Mouse (Mus musculus): ENCODE measurements around the gene Mpv17.

Mpv17 gene

DNA sequence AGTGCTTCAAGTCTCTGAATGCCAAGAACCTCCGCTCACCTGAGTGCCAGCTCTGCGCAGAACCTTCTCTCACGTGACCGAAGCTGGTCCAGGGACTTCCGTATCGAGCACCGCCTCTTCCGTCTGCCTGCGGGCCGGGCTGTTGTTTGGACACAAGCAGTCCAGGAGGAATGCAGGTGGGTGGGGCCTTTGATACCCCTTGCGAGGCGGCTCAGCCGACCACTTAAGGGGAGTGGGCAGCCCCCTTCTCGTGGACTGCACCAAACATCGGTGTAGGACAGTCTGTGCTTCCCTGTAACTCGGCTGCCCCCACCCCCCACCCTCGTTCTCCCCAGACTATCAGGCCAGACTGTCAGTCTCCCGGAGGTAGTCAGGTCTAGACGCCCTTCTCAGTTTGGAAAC lies at the start of gene Mpv17:
Gene Mpv17 (minus strand): TSS at position 100 of the 402 bp plus-strand sequence.
- DNase-seq (ENCODE audit: low read depth): peak; percentile 80

DNA sequence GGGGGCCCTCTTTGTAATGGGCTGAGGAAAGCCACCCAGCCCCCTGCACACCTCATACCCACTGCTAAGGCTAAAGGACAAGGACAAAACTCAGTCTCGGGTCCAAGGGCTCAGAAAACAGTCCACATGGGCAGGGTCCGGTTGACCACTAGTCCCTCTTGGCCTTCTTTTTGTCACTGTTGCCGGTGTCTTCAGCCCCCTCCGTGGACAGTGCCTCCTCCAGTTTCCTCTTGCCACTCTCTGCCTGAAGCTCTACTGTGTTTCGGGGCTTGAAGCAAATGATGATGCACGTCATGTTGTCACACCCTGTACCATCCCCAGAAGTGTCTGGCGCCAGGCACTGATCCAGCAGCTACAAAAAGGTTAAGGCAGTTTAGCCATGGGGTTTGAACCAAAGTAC lies 48.9 kb upstream of the Mpv17 start:
- DNase-seq (ENCODE audit: low read depth): no peak

DNA sequence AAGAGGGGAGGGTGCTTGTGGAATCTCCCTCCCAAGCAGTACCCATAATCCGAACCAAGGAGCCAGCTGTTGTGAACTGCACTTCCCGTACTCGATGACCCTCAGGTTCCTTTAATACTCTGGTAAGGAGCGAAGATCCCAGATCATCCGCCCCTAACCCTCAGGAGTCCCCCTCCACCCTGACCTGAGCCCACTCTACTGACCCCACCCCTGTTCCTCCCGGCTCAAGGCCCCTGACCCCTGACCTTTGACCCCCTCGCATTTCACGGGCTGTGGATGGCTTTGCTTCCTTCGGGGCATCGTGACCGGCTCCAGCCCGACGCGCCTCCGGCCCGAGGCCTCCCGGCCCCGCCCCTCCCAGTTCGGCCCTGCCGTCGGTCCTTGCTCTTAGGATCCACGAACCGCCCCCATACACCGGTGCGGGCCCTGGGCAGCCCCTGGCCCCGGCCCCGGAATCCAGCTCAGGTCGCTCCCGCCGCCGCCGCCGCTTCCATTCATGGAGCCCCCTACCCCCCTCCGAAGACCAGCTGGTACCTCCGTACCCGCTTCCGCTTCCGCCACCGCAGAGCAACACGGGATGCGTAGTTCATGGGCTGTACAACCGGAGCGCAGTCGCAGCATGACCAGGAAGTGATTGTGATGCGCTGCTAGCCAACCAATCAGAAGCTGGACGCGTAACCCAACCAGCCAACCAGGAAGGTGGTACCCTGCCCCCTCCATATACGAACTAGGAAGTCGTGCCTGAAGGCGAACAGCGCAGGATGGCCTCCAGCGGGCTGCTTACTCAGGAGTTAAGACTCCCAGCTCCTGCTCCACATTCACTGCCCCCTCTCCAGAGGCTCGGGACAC lies 47.9 kb upstream of the Mpv17 start, which contains the start of gene Zfp513:
Gene Zfp513 (minus strand): TSS at position 562 of the 849 bp plus-strand sequence.
- peak; percentile 99 for DNase-seq (ENCODE audit: low read depth)

DNA sequence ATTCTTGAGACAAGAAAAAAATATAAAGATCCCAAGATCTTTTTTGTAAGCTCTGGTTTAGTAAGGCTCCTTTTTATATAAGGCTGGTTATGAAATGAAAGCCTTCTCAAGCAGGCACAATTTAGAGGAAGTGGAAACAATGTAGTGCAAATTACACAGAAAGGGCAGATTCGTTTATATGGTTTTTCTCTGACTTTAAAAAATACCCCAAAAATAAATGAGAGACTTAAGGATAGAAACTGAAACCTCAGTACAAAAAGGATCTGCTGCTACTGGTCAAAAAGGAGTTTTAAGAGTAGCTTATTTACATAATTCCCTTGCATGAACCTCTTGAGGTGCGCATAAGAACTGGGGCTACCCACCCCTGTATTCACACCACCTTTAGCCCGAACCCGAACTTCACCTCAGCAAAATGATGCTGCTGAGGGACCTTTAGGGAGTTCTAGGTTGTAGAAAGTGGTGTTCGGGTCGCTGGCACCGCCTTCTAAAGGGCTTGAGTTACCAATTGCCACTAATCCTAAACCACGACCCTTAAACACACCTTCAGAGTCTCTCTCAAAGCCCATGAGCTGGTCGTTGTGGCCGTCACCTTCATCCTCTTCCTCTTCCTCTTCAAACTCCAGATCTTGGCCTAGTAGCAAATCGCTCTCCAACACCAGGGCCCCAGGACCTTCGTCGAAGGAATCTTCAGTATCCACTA lies 47.1 kb upstream of the Mpv17 start:
- DNase-seq (ENCODE audit: low read depth): no peak

DNA sequence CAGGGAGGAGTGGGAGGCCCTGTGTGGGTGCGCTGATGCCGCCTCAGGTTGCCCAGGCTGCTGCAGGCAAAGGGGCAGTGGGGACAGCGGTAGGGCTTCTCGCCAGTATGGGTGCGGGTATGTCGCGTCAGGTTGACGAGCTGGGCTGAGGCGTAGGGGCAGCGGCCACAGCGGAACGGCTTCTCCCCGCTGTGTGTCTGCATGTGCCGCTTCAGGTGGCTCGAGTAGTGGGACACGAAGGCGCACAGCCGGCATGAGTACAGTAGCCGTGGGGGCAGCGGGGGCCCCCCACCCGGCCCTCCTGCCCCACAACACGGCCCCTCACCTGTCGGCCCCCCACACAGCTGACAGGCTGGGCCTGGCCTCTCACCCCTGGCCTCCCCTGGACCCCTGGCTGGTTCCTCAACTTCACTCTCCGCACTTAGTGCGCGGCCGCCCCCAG lies 46.3 kb upstream of the Mpv17 start:
- DNase-seq (ENCODE audit: low read depth): no peak

DNA sequence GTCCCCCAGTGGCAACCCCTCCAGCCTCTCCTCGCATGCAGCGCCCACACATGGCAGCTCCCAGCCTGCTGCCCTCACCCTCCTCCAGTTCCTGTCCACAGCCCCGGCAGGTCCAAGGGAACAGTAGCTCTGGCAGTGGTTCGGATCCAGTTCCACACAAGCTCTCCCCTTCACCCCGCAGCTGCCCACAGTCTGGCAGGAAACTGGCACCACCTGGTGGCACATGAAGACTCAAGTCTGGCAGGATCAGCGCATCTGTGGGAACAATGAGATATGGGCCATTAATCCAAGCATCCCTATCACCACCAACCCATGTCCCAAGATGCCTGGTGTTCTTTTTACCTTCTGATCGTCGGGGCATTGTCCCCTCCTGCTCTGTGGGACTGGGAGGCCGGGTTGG lies 45.8 kb upstream of the Mpv17 start:
- no peak for DNase-seq (ENCODE audit: low read depth)

DNA sequence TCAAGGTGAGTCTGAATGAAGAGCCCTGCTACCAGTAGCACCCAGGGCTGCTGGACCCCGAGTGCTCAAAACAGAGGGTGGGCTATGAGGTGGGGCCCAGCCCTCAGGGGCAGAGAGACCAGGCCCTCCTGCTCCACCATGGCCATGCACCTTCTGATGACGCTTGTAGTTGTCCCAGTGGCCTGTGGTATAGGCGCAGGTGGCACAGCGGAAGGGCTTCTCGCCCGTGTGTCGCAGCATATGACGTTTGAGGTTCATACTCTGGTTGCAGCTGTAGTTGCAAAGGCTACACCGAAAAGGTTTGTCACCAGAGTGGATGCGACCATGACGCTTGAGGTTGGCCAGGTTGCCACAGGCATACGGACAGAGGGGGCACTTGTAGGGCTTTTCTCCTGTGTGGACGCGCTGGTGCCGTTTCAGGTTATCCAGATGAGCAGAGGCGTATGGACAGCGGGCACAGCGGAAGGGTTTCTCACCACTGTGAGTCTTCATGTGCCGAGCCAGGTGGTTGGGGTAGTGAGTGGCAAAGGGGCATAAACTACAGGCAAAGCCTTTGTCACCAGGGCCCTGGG lies 45.4 kb upstream of the Mpv17 start:
- DNase-seq (ENCODE audit: low read depth): no peak

DNA sequence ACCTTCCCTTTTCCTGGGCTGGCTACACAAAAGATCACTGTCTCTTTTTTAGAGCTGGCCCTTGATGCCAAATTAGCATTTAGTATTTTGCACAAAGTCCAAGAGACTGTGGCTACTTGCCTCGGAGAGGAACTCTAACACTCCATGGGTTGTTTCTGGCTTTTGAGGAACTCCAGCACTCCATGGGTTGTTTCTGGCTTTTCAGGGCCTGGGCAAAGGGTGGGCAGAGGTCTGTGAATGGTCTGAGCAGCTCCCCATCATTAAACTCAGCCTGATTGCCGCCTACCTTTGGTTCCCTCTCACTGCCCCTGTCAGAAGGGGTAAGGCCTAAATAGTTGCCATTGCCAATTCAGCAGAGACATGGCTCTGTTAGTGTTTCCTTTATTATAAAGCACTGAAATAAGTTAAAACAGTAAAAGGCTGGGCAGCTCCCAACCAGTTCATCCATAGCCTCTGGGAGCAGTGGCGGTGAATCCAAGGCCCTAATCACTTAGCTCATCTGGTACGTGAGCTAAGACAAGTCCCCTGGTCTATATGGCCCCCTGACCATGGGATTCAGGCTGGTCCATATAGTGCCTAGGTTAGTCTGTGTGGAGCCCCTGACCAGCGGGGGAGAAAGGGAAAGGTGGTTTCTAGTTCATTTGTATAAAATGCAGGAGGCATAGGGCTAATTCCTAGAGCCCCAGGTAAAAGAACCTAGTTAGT lies 44.7 kb upstream of the Mpv17 start:
- no peak for DNase-seq (ENCODE audit: low read depth)

DNA sequence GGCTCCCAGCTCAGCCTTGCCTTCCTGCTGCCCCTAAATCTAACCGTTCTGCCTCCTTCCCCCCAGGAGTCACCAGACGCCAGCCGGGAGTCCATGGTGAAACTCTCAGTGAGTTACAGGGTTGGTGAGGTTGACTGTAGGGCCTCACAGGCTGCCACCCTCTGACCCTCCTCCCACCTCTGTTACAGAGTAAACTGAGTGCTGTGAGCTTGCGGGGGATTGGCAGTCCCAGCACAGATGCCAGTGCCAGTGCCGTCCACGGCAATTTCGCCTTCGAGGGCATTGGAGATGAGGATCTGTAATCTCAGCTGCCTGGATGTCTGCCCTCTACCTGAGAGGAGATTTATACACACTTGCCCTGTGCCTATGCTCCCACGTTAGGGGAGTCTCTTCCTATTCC lies 44.1 kb upstream of the Mpv17 start:
- no peak for DNase-seq (ENCODE audit: low read depth)

DNA sequence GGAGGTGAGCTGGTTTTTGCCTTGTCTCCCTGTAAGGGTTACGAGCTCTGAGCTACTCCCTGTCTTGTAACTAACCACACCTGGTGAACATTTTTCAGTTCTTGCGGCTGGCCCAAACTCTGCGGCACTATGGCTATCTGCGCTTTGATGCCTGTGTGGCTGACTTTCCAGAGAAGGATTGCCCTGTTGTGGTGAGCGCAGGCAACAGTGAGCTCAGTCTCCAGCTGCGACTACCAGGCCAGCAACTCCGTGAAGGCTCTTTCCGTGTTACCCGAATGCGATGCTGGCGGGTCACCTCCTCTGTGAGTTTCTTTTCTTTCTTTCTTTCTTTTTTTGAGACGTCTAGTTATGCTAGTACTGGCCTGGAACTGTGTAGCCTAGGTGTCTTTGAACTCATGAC lies 43.0 kb upstream of the Mpv17 start:
- no peak for DNase-seq (ENCODE audit: low read depth)

DNA sequence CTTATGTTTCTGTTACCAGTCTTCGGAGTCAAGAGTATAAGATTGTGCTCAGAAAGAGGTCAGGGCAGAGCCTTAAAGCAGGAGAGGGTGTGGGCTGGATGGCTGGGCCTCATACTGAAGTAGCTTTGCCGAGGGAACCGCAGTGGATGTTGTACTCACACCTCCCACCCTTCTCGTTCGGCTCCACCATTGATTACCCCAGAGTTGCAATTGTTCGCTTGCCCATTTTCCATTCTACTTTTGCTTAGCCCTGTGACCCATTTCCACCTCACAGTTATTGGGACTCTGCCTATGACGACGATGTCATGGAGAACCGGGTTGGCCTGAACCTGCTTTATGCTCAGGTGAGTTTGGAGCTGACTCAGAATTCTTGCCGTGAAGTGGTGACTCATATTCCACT lies 42.2 kb upstream of the Mpv17 start:
- no peak for DNase-seq (ENCODE audit: low read depth)

DNA sequence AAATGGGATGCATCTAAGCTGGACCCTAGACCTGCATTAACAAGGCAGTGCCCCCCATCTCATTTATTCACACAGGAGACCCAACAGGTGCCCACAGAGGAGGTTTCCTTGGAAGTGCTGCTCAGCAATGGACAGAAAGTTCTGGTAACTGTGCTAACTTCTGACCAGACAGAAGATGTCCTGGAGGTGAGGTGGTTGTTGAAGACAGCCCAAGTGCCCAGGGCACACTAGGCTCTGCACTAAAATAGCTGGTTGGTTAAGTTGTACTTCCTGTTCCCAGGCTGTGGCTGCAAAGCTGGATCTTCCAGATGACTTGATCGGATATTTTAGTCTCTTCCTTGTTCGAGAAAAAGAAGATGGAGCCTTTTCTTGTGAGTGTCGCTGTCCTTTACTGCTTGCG lies 41.6 kb upstream of the Mpv17 start:
- DNase-seq (ENCODE audit: low read depth): no peak

DNA sequence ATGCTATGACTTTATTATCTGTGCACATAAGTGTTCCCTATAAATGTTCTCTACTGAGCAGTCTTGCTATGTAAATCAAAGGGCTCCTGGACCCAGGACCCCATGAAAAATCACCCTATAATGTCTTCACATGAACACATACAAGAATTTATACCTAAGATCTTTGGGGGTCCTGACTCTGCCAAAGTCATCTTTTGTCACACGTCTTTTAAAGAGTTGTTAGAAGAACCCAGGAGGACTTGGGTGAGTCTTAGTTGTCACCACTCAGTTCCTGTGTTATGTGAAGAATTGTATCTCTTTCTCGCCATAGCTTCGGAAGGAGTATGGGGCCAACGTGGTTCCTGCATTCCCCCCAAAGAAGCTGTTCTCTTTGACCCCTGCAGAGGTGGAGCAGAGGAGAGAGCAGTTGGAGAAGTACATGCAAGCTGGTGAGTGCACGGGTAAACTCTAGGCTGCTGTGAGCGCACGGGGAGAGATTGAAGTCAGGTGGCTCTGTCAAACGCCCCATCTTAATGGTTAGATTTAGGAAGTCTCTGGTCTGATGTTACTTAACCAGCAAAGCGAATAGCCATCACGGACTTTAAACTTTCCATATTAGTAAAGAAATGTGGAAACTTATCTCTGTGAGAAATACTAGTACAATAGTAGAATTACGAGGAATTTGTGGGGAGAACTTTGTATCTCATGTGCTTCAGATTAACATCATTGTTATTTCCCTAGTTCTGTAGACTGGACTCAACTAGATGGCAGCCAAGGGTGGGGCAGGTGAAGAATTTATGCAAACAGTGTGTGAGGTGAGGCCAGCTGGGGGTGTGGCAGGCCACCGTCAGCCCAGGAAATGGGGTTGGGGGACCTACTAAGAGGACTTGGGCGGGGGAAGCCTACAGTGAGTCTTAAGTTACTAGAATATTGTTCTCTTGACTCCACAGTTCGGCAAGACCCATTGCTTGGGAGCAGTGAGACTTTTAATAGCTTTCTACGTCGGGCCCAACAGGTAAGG lies 40.7 kb upstream of the Mpv17 start:
- DNase-seq (ENCODE audit: low read depth): no peak

DNA sequence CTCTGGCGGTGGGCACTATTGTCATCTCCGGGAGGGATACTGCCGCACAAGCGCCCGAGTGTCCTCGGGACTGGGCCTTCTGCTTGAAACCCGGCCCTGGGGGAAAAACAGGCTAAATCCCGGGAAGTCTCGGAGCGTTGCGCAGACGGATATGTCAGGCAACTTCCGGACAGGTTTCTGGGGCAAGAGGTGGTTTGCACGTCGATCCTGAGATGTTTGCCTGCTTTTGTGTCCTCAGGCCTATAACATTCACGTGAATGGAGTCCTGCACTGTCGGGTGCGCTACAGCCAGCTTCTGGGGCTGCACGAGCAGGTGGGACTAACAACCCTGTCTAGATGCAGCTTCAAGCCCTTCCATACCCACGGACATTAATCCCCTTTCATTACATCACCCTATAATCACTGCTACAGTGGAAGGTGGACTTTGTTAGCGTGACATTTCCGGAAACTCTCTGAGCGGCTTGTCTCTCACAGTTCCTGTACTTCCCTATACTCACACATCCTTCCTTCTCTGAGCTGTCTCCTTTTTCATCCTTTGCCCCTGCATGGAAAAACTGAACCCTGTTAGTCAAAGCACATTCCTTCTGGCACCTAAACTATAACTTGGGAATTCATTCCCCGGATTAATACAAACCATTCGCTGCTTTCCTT lies 39.7 kb upstream of the Mpv17 start:
- no peak for DNase-seq (ENCODE audit: low read depth)

DNA sequence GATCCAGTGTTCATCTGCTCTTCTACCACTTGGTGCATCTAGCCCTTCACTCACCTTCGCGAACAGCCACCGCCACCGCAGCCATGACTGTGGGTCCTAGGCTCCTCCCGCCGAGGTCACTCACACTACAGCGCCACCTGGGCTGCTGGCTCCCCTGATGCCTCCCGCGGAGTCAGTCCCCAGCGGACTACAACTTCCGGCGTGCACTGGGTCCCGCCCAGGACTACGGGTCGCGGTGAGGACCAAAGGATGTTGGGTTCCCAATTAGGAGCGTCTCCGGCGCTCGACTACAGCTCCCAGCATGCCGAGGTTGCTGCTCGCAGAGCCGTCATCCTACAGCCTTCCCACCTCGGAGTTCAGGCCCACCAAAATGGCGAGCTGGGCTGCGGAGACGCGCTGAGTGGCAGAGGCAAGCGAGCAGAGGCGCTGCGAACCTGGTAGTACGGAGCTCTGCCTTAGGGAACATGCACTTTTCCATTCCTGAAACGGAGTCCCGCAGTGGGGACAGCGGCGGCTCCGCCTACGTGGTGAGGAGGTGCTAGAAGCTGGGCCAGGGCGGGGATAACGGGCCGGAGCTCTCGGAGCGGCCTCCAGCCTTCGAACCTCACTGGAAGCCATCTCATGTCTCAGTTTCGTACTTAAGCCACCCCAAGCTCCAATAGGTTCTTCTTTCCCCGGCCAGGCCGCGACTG lies 39.0 kb upstream of the Mpv17 start, which contains the start of the genes Snx17 and Eif2b4:
Gene Snx17 (plus strand): TSS at position 289 of the 692 bp plus-strand sequence.
Gene Eif2b4 (minus strand): TSS at position 492 of the 692 bp plus-strand sequence.
- peak; percentile 97 for DNase-seq (ENCODE audit: low read depth)

DNA sequence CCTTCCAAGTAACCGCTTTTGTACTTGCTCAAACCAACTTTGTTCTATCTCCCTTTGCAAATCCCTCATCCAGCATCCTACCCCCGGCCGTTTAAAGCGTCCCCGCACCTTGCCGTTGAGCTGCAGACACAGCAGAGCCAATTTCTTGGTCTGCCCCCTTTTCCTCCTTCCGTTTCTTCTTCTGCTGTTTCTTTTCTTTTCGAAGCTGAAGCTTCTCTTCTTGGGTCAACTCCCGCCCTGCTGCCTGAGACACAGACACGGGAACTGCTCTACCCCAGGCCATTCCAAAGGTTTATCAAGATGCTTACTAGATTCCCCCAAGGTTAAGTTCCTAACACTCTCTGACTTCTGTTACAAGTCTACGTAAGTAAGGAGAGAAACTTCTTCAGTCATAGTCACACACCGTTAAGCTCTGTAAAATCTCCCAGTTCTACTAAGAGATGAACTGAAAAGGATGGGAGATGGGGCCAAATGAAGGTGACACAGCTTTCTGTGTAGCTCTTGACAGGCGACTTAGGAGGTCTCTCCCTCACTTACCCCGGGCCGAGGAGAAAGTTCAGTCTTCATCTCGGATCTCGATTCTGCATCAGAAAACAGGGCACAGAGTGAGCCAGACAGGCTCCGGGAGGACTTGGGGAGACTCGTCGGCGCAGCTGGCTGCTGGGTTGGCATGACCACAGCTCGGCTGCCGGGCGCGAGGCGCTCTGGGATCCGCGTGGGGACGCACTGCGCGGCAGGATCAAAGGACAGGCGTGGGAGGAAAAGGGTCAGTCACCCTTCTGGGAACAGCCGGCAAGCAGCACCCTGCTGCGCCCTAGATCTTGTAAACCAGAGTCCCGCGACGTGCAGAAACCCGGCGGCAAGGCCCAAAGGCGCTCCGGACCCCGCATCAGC lies 38.2 kb upstream of the Mpv17 start:
- no peak for DNase-seq (ENCODE audit: low read depth)

DNA sequence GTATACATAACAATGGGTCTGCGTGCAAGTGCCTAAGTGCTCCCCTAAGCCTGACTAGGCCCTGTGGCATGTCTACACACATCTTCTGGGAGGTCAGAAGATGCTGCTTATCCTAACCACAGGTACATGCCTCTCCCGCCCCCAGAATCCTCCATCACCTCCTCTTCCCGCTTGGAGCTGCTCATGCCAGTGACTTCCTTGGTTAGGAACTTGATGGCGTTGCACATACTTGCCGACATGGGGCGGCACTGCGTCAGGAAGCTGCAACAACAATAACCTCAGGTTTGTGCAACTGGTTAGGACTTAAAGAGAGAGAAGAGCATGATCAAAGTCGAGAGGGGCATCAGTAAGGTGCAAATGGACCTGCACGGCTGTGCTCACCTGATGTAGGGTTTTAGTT lies 36.1 kb upstream of the Mpv17 start:
- no peak for DNase-seq (ENCODE audit: low read depth)

DNA sequence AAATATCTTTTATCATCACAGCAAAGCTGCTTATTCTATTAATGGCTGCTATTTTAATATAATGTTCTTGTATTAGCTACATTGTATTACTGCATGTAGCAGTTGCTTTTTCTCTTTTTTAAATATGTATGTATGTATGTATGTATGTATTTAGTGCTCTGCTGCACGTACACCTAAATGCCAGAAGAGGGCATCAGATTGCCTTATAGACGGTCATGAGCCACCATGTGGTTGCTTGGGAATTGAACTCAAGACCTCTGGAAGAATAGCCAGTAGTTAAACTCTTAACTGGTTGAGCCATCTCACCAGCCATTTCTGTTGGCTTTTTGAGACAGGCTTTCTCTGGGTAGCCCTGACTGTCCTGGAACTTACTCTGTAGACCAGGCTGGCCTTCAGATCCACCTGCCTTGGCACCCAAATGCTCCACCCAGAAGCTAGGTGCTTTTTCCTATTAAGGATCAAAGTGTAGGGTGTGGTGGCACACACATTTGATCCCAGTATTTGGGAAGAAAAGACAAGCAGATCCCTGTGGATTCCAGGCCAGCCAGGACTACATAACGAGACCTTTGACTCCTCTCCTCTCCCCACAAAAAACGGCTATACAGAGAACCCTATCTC lies 34.3 kb upstream of the Mpv17 start:
- DNase-seq (ENCODE audit: low read depth): no peak

Measured in fibroblast of lung, adult 2 months (primary cell).